In genomic region chr11:29373396-29374273, GRCm38 (mm10) we compare ENCODE assay signal across 8 mouse cellular contexts. TPM values are rescaled to one million over a fixed set of nuclear protein-coding genes. Genes with fewer than 3 reads are reported as not detected.
DNase-seq lines count a peak whose midpoint lies in the region; ATAC-seq lines count a peak whose summit lies in the region.

TSS of gene Ccdc88a (plus strand) at chr11:29373658.

- peak; percentile 88 for ATAC-seq in inflammation-experienced regulatory T-cells, adult 6 months
- peak; percentile 85 for ATAC-seq in megakaryocyte-erythroid progenitor cell, adult 5-6 weeks (replicated peaks; ENCODE audit: low FRiP score, low TSS enrichment, poor library complexity, severe bottlenecking)

- intact Hi-C loops in gastrocnemius, postnatal 14 days (cut with DNase I; ENCODE audit: low total_unique reads) = no loop called here
- intact Hi-C loops in left cerebral cortex, postnatal 10 days (cut with DNase I) = loop anchor here (5.0 to 10.0 kb wide), 3 partner anchors 61 to 131 kb away; no protein-coding TSS in a partner anchor

- peak; percentile 98 to 99 for DNase-seq in adrenal gland, adult (ENCODE audit: inconsistent age in 2 of 2, low spot score in 1 of 2)
- DNase-seq in embryo, embryonic 10.5 days (ENCODE audit: low spot score) = peak; percentile 95
- DNase-seq in gastrocnemius, postnatal 14 days = peak; percentile 96
- DNase-seq in left cerebral cortex, postnatal 10 days (ENCODE audit: extremely low spot score in 1 of 2, low spot score in 2 of 2) = peak; percentile 96 to 99
- DNase-seq in right cerebral cortex, postnatal 25 days = peak; percentile 99
- DNase-seq in urinary bladder, postnatal 4 days (ENCODE audit: low spot score in 2 of 2) = peak; percentile 96 to 97

RNA-seq across cellular contexts. Expression of gene Ccdc88a, which starts in this region (rescaled TPM):
- total RNA-seq in gastrocnemius, postnatal 14 days (2021) = 1 to 10 TPM; 7.3 to 9.5 TPM
- polyA plus RNA-seq in inflammation-experienced regulatory T-cells, adult 6 months (2017; shearing (Covaris generic)) = 1 to 10 TPM in 2 of 3 experiments, under 1 TPM in 1; 0.93 to 1.3 (median 1.2) TPM
- total RNA-seq in left cerebral cortex, postnatal 10 days (2021) = 100 to 1,000 TPM in 1 of 2 experiments, 10 to 100 TPM in 1; 94.6 to 105 TPM
- total RNA-seq in megakaryocyte-erythroid progenitor cell, adult 5-6 weeks (2014; fragmentation: Nextera tagmentation) = 24.7 and 30.4 TPM in 2 replicates
- 49.5 and 53.0 TPM in 2 replicates for total RNA-seq in megakaryocyte-erythroid progenitor cell, adult 5-6 weeks (2017)

Comparison
In these comparisons a context has a peak if more than half of its experiments do, and no peak if none do; other contexts are left out.
1. Peak in every context shown above with its lines: DNase-seq and ATAC-seq.